Mouse (Mus musculus) forebrain, embryonic 14.5 days (tissue): ENCODE measurements around the gene Nr2c1. TPM values are rescaled to one million over a fixed set of nuclear protein-coding genes. Genes with fewer than 3 reads are reported as not detected.
A peak's percentile ranks its signal among the peaks of the same experiment; 100 is the strongest.

Experiments
- ATAC-seq: fragments of 200-750 bp; cut with Nextera tagmentation; 2 replicates; pipeline ENCODE4 v1.8.0; 2017; ENCODE audit warnings: mild to moderate bottlenecking, moderate library complexity
- DNase-seq: peaks from one replicate; pipeline ENCODE4 v3.0.0-alpha.2; 2015; ENCODE audit warnings: low spot score
- H3K27ac ChIP-seq: fragments of 300-500 bp; sonication (generic); 2 replicates; pipeline ENCODE4 v1.5.1; 2014; ENCODE audit warnings: low read depth, mild to moderate bottlenecking, control low read depth, low read length, moderate library complexity
- H3K27me3 ChIP-seq: fragments of 300-500 bp; sonication (generic); replicated peaks from 2 replicates; pipeline ENCODE4 v1.6.1; 2014; ENCODE audit warnings: low read length, control low read depth, mixed read lengths; ENCODE audit not compliant: control insufficient read depth, insufficient read depth
- H3K36me3 ChIP-seq: fragments of 300-500 bp; sonication (generic); 2 replicates; pipeline ENCODE4 v1.6.1; 2014; ENCODE audit warnings: low read length, control low read depth; ENCODE audit not compliant: control insufficient read depth, insufficient read depth
- H3K4me1 ChIP-seq: fragments of 300-500 bp; sonication (generic); 2 replicates; pipeline ENCODE4 v1.6.1; 2014; ENCODE audit warnings: antibody characterized with exemption, low read length, control low read depth; ENCODE audit not compliant: control insufficient read depth, insufficient read depth
- H3K4me2 ChIP-seq: fragments of 300-500 bp; sonication (generic); 2 replicates; pipeline ENCODE4 v1.6.1; 2014; ENCODE audit warnings: mild to moderate bottlenecking, control low read depth, low read length
- H3K4me3 ChIP-seq: fragments of 300-500 bp; sonication (generic); 2 replicates; pipeline ENCODE4 v1.5.1; 2014; ENCODE audit warnings: low read depth, low read length, control low read depth
- H3K9ac ChIP-seq: fragments of 300-500 bp; sonication (generic); 2 replicates; pipeline ENCODE4 v1.6.1; 2014; ENCODE audit warnings: mild to moderate bottlenecking, low read length, control low read depth, moderate library complexity
- H3K9me3 ChIP-seq: fragments of 300-500 bp; sonication (generic); replicated peaks from 2 replicates; pipeline ENCODE4 v1.6.1; 2016; ENCODE audit warnings: low read length, control low read depth, mixed read lengths; ENCODE audit not compliant: control insufficient read depth
- WGBS: fragments of 180-500 bp; shearing (Covaris S2); extraction: QIAGEN DNeasy Blood & Tissue Kit; methylation state at CpG from one replicate; pipeline ENCODE4 v1.1.7; 2014; 5-methylcytosine and 5-hydroxymethylcytosine counted together
- polyA plus RNA-seq: library from polyadenylated mRNA; unstranded; fragments of >200 nt; fragmentation: Nextera tagmentation; extraction: Ambion mirVana; gene quantifications from 2 replicates; pipeline ENCODE4 v1.2.1, GENCODE M21; 2014

Nr2c1 gene
- polyA plus RNA-seq, 1 experiment from 2014 or later: 7.6 TPM

- Histone ChIP-seq H3K9ac (no peak overlapping the region), H3K4me1 (no peaks in the 10 kb centered on the region), H3K27me3 (no peaks in the 10 kb centered on the region), H3K4me3 (no peak overlapping the region), H3K4me2 (no peak overlapping the region), H3K9me3 (no peaks in the 10 kb centered on the region), H3K27ac (no peak overlapping the region), H3K36me3 (no peaks in the 10 kb centered on the region)
- 39% methylated on average over 6 of the region's 6 CpGs for WGBS
- DNase-seq (peak; percentile 90), ATAC-seq (peak; percentile 83)
Observed at GRCm38 (mm10) chr10:94115893-94116599, 31.8 kb upstream of the Nr2c1 start.

- no peak; the same call in 1 of the 2 replicates for ATAC-seq
- no peak overlapping the region for H3K4me2 ChIP-seq
- 80% methylated on average over 12 of the region's 12 CpGs for whole genome bisulfite sequencing
Observed at GRCm38 (mm10) chr10:94116781-94117340, 31.0 kb upstream of the Nr2c1 start.

GRCm38 (mm10) chr10:94117916-94118315, 29.9 kb upstream of the Nr2c1 start:
- no peak overlapping the region for H3K27ac ChIP-seq
- WGBS: 95% methylated on average over 3 of the region's 3 CpGs

More at GRCm38 (mm10) chr10:94116781-94117340, 31.0 kb upstream of the Nr2c1 start:
- Histone ChIP-seq H3K9ac (no peak overlapping the region), H3K4me3 (no peak overlapping the region), H3K27me3 (no peaks in the 10 kb centered on the region), H3K36me3 (no peaks in the 10 kb centered on the region), H3K4me1 (no peaks in the 10 kb centered on the region), H3K9me3 (no peaks in the 10 kb centered on the region), H3K27ac (no peak overlapping the region)
- peak; percentile 8 for DNase-seq

GRCm38 (mm10) chr10:94118993-94119392, 28.8 kb upstream of the Nr2c1 start:
- no peaks in the 10 kb centered on the region for H3K4me1 ChIP-seq
- no peaks in the 10 kb centered on the region for H3K9me3 ChIP-seq
- no peaks in the 10 kb centered on the region for H3K36me3 ChIP-seq
- WGBS: 94% methylated on average over 7 of the region's 7 CpGs
- no peak for DNase-seq
- no peak overlapping the region for H3K4me3 ChIP-seq
- H3K27ac ChIP-seq: no peak overlapping the region
- no peak overlapping the region for H3K9ac ChIP-seq
- no peaks in the 10 kb centered on the region for H3K27me3 ChIP-seq
- ATAC-seq: no peak
- no peak overlapping the region for H3K4me2 ChIP-seq

More at GRCm38 (mm10) chr10:94117916-94118315, 29.9 kb upstream of the Nr2c1 start:
- H3K9me3 ChIP-seq: no peaks in the 10 kb centered on the region
- H3K4me3 ChIP-seq: no peak overlapping the region
- no peaks in the 10 kb centered on the region for H3K27me3 ChIP-seq
- no peak overlapping the region for H3K9ac ChIP-seq
- H3K4me1 ChIP-seq: no peaks in the 10 kb centered on the region
- no peak overlapping the region for H3K4me2 ChIP-seq
- no peak for DNase-seq
- H3K36me3 ChIP-seq: no peaks in the 10 kb centered on the region
- no peak for ATAC-seq

DNA sequence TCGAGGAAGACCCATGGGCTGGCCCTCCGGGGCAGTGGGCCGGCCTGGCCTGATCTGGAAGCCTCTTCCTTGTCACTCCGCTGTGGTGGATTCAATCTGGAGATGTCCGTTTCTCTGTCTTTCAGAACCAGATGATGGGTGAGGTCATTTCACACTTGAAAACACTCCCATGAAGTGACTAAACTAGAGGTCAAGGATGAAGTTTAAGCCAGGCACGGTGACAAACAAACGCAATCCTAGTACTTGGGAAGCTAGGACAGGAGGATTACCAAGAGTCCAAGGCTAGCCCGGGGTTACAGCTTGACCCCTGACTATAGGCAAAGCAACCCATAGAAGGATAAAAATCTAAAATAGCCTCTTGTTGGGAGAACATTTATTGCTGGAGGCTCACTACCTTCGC, 27.1 kb upstream of the Nr2c1 start:
- DNase-seq (no peak), ATAC-seq (no peak)
- WGBS: 93% methylated on average over 9 of the region's 9 CpGs
- Histone ChIP-seq H3K9ac (no peak overlapping the region), H3K27me3 (no peaks in the 10 kb centered on the region), H3K4me3 (no peak overlapping the region), H3K27ac (no peak overlapping the region), H3K4me1 (no peaks in the 10 kb centered on the region), H3K36me3 (no peaks in the 10 kb centered on the region), H3K4me2 (no peak overlapping the region), H3K9me3 (no peaks in the 10 kb centered on the region)

GRCm38 (mm10) chr10:94122595-94122994, 25.2 kb upstream of the Nr2c1 start:
- Histone ChIP-seq H3K36me3 (no peaks in the 10 kb centered on the region), H3K9ac (no peak overlapping the region), H3K4me3 (no peak overlapping the region), H3K27ac (no peak overlapping the region), H3K4me1 (no peaks in the 10 kb centered on the region), H3K9me3 (no peaks in the 10 kb centered on the region), H3K27me3 (no peaks in the 10 kb centered on the region), H3K4me2 (no peak overlapping the region)
- WGBS: 95% methylated on average over 7 of the region's 7 CpGs
- ATAC-seq: no peak
- DNase-seq: no peak

DNA sequence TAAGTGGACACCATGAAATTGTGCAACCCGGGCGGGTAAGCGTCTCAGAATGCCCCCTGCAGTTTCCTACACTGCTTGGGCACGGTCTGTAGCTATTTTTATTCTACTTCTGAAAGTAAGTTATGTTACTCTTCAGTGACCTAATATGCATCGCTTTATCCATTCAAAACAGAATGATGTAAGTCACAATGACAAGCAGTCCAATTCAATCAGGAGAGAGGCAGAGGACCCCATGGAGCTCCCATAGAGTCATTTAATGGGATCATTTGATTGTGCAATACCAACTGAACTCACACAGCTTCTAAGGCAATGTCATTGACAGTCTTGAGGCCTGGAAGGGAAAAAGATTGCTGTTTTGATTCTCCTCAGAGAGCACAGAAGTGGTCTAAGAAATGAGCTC, 24.2 kb upstream of the Nr2c1 start:
- no peaks in the 10 kb centered on the region for H3K4me1 ChIP-seq

DNA sequence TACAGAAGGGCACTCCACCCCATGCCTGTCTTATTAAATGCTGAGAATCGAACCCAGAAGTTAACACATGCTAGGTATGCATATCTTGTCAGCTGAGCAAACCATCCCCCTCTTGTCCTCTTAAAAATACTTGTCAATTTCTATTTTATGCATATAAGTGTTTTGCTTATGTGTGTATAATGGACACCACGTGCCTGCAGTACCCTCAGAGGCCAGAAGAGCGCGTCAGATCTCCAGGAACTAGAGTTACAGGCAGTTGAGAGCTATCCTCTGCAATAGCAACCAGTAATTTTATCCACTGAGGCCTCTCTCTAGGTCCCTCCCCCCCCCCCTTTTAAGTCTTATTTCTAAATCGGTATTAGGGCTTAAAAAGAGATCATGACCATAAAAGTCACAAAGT, 23.4 kb upstream of the Nr2c1 start:
- DNase-seq: no peak
- ATAC-seq: no peak
- H3K27me3 ChIP-seq: no peaks in the 10 kb centered on the region
- no peaks in the 10 kb centered on the region for H3K9me3 ChIP-seq
- H3K4me2 ChIP-seq: no peak overlapping the region
- peaks cover 5% of the 10 kb centered on the region; the same call in 1 of the 2 replicates for H3K4me1 ChIP-seq
- WGBS: 81% methylated on average over 5 of the region's 5 CpGs
- no peaks in the 10 kb centered on the region for H3K36me3 ChIP-seq
- no peak overlapping the region for H3K4me3 ChIP-seq
- H3K9ac ChIP-seq: no peak overlapping the region
- no peak overlapping the region for H3K27ac ChIP-seq

More for the DNA sequence above, 24.2 kb upstream of the Nr2c1 start:
- no peak for DNase-seq
- H3K27ac ChIP-seq: no peak overlapping the region
- no peaks in the 10 kb centered on the region for H3K27me3 ChIP-seq
- H3K36me3 ChIP-seq: no peaks in the 10 kb centered on the region
- no peak overlapping the region for H3K4me2 ChIP-seq
- ATAC-seq: no peak
- H3K9ac ChIP-seq: no peak overlapping the region
- no peaks in the 10 kb centered on the region for H3K9me3 ChIP-seq
- WGBS: 91% methylated on average over 5 of the region's 5 CpGs
- no peak overlapping the region for H3K4me3 ChIP-seq

DNA sequence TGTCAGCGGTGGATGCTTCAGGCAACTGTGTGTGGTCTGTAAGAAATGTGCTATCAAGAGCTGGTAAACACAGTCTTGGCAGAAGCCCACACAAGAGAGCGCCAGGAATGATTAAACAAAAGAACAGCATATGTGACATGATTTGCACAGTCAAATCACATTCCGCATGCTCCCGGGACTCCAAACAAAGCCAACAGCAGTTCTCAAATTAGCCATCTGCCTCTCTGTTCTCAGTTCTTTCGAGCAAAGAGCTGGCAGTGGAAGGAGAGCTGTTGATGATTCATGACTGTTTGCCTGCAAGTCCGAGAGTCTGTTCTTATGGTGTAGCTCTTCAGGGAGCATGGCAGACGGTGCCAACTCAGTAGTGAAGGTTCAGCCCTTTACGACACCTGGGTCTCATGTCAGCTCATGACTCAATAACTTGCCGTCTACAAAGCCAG, 18.1 kb upstream of the Nr2c1 start:
- no peaks in the 10 kb centered on the region for H3K27me3 ChIP-seq
- no peak overlapping the region for H3K4me2 ChIP-seq
- peak; percentile 97 for DNase-seq
- 16% methylated on average over 9 of the region's 9 CpGs for WGBS
- no peak overlapping the region for H3K4me3 ChIP-seq
- peak; percentile 96 for ATAC-seq
- H3K4me1 ChIP-seq: peaks cover 10% of the 10 kb centered on the region; the same call in 1 of the 2 replicates
- peak overlapping the region; percentile 65 for H3K27ac ChIP-seq
- no peak overlapping the region for H3K9ac ChIP-seq
- no peaks in the 10 kb centered on the region for H3K9me3 ChIP-seq
- H3K36me3 ChIP-seq: 0 out of 2 replicates have a peak, but pooled peaks cover 2% of the 10 kb centered on the region
